ENCODE assay signal across 12 mouse cellular contexts in genomic region chr17:10501439-10501838, GRCm38 (mm10).
DNase-seq lines count a peak whose midpoint lies in the region; ATAC-seq and TF ChIP-seq lines count a peak whose summit lies in the region.
"Had no signal": no experiment of that assay in that cellular context is flagged by ENCODE, and none has a peak within 500 bp of the region (broad histone marks: within the 10 kb centered on the region; RNA-seq: fewer than 3 reads in every experiment).

No protein-coding gene starts in this region.

- 0 out of 2 replicates have a peak overlapping the region, but pooled peaks have one; percentile 27 for H3K4me3 ChIP-seq in heart, embryonic 10.5 days
- H3K4me3 ChIP-seq in left cerebral cortex, adult 2 months, result no peak overlapping the region
- H3K4me3 ChIP-seq in heart, embryonic 14.5 days (ENCODE audit: control insufficient read depth in 1 of 2, insufficient read depth in 1 of 2, low read depth in 1 of 2, low read length in 2 of 2), result no peak overlapping the region
- H3K4me3 ChIP-seq in lung, postnatal 0 days (ENCODE audit: low read depth, low read length), result no peak overlapping the region
- H3K4me3 ChIP-seq: limb, embryonic 13.5 days had no signal

- peak; percentile 30; the same call in 1 of the 2 replicates for TF ChIP-seq EP300 in lung, postnatal 0 days (IDR thresholded peaks at IDR 0.05)

- H3K9ac ChIP-seq in heart, embryonic 14.5 days (ENCODE audit: low read length), result peak overlapping the region; percentile 41; the same call in 1 of the 2 replicates
- H3K9ac ChIP-seq in lung, postnatal 0 days (replicated peaks; ENCODE audit: low read depth), result no peak overlapping the region
- H3K9ac ChIP-seq: limb, embryonic 13.5 days had no signal

- no peaks in the 10 kb centered on the region for H3K9me3 ChIP-seq in heart, embryonic 10.5 days
- H3K9me3 ChIP-seq in heart, embryonic 14.5 days (ENCODE audit: control insufficient read depth, low read length), result no peaks in the 10 kb centered on the region
- no peaks in the 10 kb centered on the region for H3K9me3 ChIP-seq in lung, postnatal 0 days (ENCODE audit: low read length)
- H3K9me3 ChIP-seq: limb, embryonic 13.5 days had no signal

- peak; percentile 49; the same call in 1 of the 2 replicates for ATAC-seq in heart, embryonic 14.5 days (ENCODE audit: insufficient number of reproducible peaks, insufficient read depth, low FRiP score, low read depth)
- peak; percentile 70 for ATAC-seq in lung, postnatal 0 days
- no peak for ATAC-seq in erythroblast, adult 5-6 weeks (replicated peaks; ENCODE audit: low FRiP score, poor library complexity, severe bottlenecking)
- ATAC-seq: midbrain, embryonic 16.5 days had no signal

- no peaks in the 10 kb centered on the region for H3K36me3 ChIP-seq in heart, embryonic 10.5 days
- H3K36me3 ChIP-seq in heart, embryonic 14.5 days (ENCODE audit: control insufficient read depth, insufficient read depth, low read length), result no peaks in the 10 kb centered on the region
- no peaks in the 10 kb centered on the region for H3K36me3 ChIP-seq in lung, postnatal 0 days (ENCODE audit: insufficient read depth, low read length)
- H3K36me3 ChIP-seq: limb, embryonic 13.5 days had no signal

- peak overlapping the region; percentile 84 for H3K27ac ChIP-seq in heart, embryonic 10.5 days
- H3K27ac ChIP-seq in left cerebral cortex, adult 2 months, result peak overlapping the region; percentile 4; the same call in 1 of the 2 replicates
- H3K27ac ChIP-seq in heart, embryonic 14.5 days (replicated peaks in 1 of 2; ENCODE audit: control insufficient read depth in 1 of 2, insufficient read depth in 1 of 2, low read depth in 2 of 2, low read length in 2 of 2), result peak overlapping the region; percentile 92 to 93
- peak overlapping the region; percentile 81 for H3K27ac ChIP-seq in lung, postnatal 0 days (ENCODE audit: low read length)
- H3K27ac ChIP-seq: limb, embryonic 13.5 days had no signal

- 73% methylated on average over 2 of the region's 2 CpGs for WGBS in heart, embryonic 10.5 days
- 59% methylated on average over 2 of the region's 2 CpGs for WGBS in heart, embryonic 14.5 days
- WGBS in lung, postnatal 0 days, result 74% methylated on average over 2 of the region's 2 CpGs

- no peak for DNase-seq in heart, embryonic 10.5 days (ENCODE audit: low spot score)
- no peak for DNase-seq in heart, postnatal 25 days (ENCODE audit: low spot score)
- no peak for DNase-seq in left cerebral cortex, adult 2 months (ENCODE audit: extremely low spot score in 1 of 2, low spot score in 2 of 2)
- no peak for DNase-seq in left cerebral cortex, postnatal 10 days (ENCODE audit: extremely low spot score in 1 of 2, low spot score in 2 of 2)
- peak; percentile 43 for DNase-seq in lung, postnatal 0 days (ENCODE audit: low spot score)
- DNase-seq in embryo, embryonic 9.5 days (ENCODE audit: extremely low spot score), result no peak
- DNase-seq: adrenal gland, adult 8-10 months; right cerebral cortex, adult 18-20 months had no signal

- intact Hi-C loops in heart, postnatal 25 days (cut with DNase I), result loop anchor here (5.0 kb wide), 2 partner anchors 246 to 1334 kb away; no protein-coding TSS in a partner anchor
- intact Hi-C loops in left cerebral cortex, adult 2 months (cut with DNase I), result no loop called here
- intact Hi-C loops in left cerebral cortex, postnatal 10 days (cut with DNase I), result no loop called here

- H3K27me3 ChIP-seq in heart, embryonic 10.5 days (ENCODE audit: insufficient read depth, poor library complexity, severe bottlenecking), result no peaks in the 10 kb centered on the region
- no peaks in the 10 kb centered on the region for H3K27me3 ChIP-seq in heart, embryonic 14.5 days (ENCODE audit: control insufficient read depth, insufficient read depth, low read length)
- no peaks in the 10 kb centered on the region for H3K27me3 ChIP-seq in lung, postnatal 0 days (replicated peaks; ENCODE audit: insufficient read depth, low read length)
- H3K27me3 ChIP-seq: limb, embryonic 13.5 days had no signal

- no peak for TF ChIP-seq CTCF in left cerebral cortex, adult 2 months (IDR thresholded peaks at IDR 0.05)
- no peak for TF ChIP-seq CTCF in lung, postnatal 0 days (IDR thresholded peaks at IDR 0.05)

- peak overlapping the region; percentile 27 for H3K4me2 ChIP-seq in heart, embryonic 14.5 days (ENCODE audit: low read length)
- H3K4me2 ChIP-seq in lung, postnatal 0 days (replicated peaks; ENCODE audit: low read depth, low read length), result no peak overlapping the region; the same call in 1 of the 2 replicates
- H3K4me2 ChIP-seq: limb, embryonic 13.5 days had no signal

- peaks cover 32% of the 10 kb centered on the region for H3K4me1 ChIP-seq in heart, embryonic 10.5 days
- H3K4me1 ChIP-seq in heart, embryonic 14.5 days (ENCODE audit: control insufficient read depth in 2 of 2, insufficient read depth in 2 of 2, low read length in 2 of 2), result peaks cover 19 to 43% of the 10 kb centered on the region in 2 experiments
- H3K4me1 ChIP-seq in lung, postnatal 0 days (ENCODE audit: insufficient read depth, low read depth, low read length), result peaks cover 3% of the 10 kb centered on the region; the same call in 1 of the 2 replicates

Comparison
In these comparisons a context has a peak if more than half of its experiments do, and no peak if none do; other contexts are left out.
1. H3K27ac ChIP-seq: peak in every context shown above with its lines; median percentile 92 in heart, embryonic 14.5 days; 84 in heart, embryonic 10.5 days; 81 in lung, postnatal 0 days; 4 in left cerebral cortex, adult 2 months.